In genomic region chr3:133518116-133518515, GRCm38 (mm10) we compare ENCODE assay signal across 16 mouse cellular contexts. TPM values are rescaled to one million over a fixed set of nuclear protein-coding genes. Genes with fewer than 3 reads are reported as not detected.
DNase-seq lines count a peak whose midpoint lies in the region; ATAC-seq lines count a peak whose summit lies in the region.
"Had no signal": no experiment of that assay in that cellular context is flagged by ENCODE, and none has a peak within 500 bp of the region (broad histone marks: within the 10 kb centered on the region; RNA-seq: fewer than 3 reads in every experiment).

No protein-coding gene starts in this region.

- no peak for ATAC-seq in megakaryocyte progenitor cell, adult 5-6 weeks (replicated peaks; ENCODE audit: poor library complexity)
- ATAC-seq: forebrain, embryonic 13.5 days; forebrain, embryonic 16.5 days; hindbrain, postnatal 0 days; intestine, embryonic 16.5 days had no signal

- DNase-seq in heart, adult 11 months = peak; percentile 80
- DNase-seq in heart, postnatal 4 days = no peak
- peak; percentile 21 for DNase-seq in kidney, postnatal 14 days
- DNase-seq in kidney, adult 9 months = no peak
- DNase-seq in ES-CJ7 (ENCODE audit: low read depth, low spot score) (peak; percentile 53), ZHBTc4 (ENCODE audit: low read depth, low spot score) (peak; percentile 52)
- DNase-seq in cerebellum, postnatal 10 days = no peak
- DNase-seq: adrenal gland, adult 8-10 months; cerebellum, adult 2 months; cerebellum, adult 9-11 months; kidney, adult 18-20 months had no signal

RNA-seq across cellular contexts. Expression of gene Tet2, which starts 26.8 kb away (rescaled TPM):
- 10 to 100 TPM; 41.7 to 48.3 TPM for total RNA-seq in heart, postnatal 4 days (2021)
- total RNA-seq in megakaryocyte progenitor cell, adult 5-6 weeks (2015) = 52.2 and 65.9 TPM in 2 replicates
- total RNA-seq in megakaryocyte progenitor cell, adult 5-6 weeks (2017) = 42.4 and 55.8 TPM in 2 replicates

Comparison
In these comparisons a context has a peak if more than half of its experiments do, and no peak if none do; other contexts are left out.
1. DNase-seq: peak in heart, adult 11 months (single experiment), kidney, postnatal 14 days (single experiment), ES-CJ7 (single experiment) and ZHBTc4 (single experiment); none in heart, postnatal 4 days (single experiment), kidney, adult 9 months (single experiment) and cerebellum, postnatal 10 days (0 of 2).